Mouse (Mus musculus): ENCODE results near the gene Tspear.

- no peak for TF ChIP-seq USF1 (IDR thresholded peaks at IDR 0.05; ENCODE audit: low read depth)
- TF ChIP-seq POLR2A (IDR thresholded peaks at IDR 0.05; ENCODE audit: insufficient read length, low read depth), result no peak
These were observed 22.3 kb upstream of the Tspear start for GRCm38 (mm10) chr10:77663949-77664665.

All from myocyte (in vitro differentiated cells).